Mouse (Mus musculus): Measurements from ENCODE around the gene Mok. TPM values are rescaled to one million over a fixed set of nuclear protein-coding genes. Genes with fewer than 3 reads are reported as not detected.
A peak's percentile ranks its signal among the peaks of the same experiment; 100 is the strongest.

The Mok gene
- polyA plus RNA-seq, 1 experiment, result 3.3 TPM

GRCm38 (mm10) chr12:110850929-110851256, 10.2 kb upstream of the Mok start:
- Histone ChIP-seq H3K4me2 (ENCODE audit: low read depth) (peak overlapping the region; percentile 80), H3K79me2 (ENCODE audit: control insufficient read depth, insufficient read depth) (no peaks in the 10 kb centered on the region), H3K4me3 (peak overlapping the region; percentile 55), H3ac (ENCODE audit: control insufficient read depth, insufficient read length) (peak overlapping the region; percentile 78), H3K36me3 (ENCODE audit: control insufficient read depth, insufficient read depth) (no peaks in the 10 kb centered on the region), H3K27me3 (ENCODE audit: control insufficient read depth, insufficient read depth, insufficient read length) (no peaks in the 10 kb centered on the region)
- TF ChIP-seq TCF3 (IDR thresholded peaks at IDR 0.05; ENCODE audit: insufficient read length, low read depth) (no peak), MYOD1 (IDR thresholded peaks at IDR 0.05; ENCODE audit: control insufficient read depth in 1 of 3, insufficient read length in 2 of 3, low read depth in 2 of 3) (no peak), TCF12 (IDR thresholded peaks at IDR 0.05; ENCODE audit: insufficient read depth, poor library complexity, severe bottlenecking) (no peak), USF1 (IDR thresholded peaks at IDR 0.05; ENCODE audit: low read depth) (no peak), MAX (IDR thresholded peaks at IDR 0.05; ENCODE audit: low read depth) (no peak), CEBPB (IDR thresholded peaks at IDR 0.05; ENCODE audit: insufficient read depth, poor library complexity, severe bottlenecking) (no peak), MYOG (IDR thresholded peaks at IDR 0.05; ENCODE audit: control insufficient read depth in 1 of 3, insufficient read depth in 1 of 3, insufficient read length in 2 of 3, low read depth in 2 of 3) (no peak), POLR2AphosphoS2 (IDR thresholded peaks at IDR 0.05; ENCODE audit: insufficient read length, low read depth) (no peak), E2F4 (IDR thresholded peaks at IDR 0.05; ENCODE audit: insufficient read depth) (no peak), REST (IDR thresholded peaks at IDR 0.05; ENCODE audit: insufficient read depth, insufficient read length) (no peak), POLR2A (IDR thresholded peaks at IDR 0.05; ENCODE audit: insufficient read length, low read depth) (no peak), SRF (IDR thresholded peaks at IDR 0.05; ENCODE audit: control insufficient read depth, insufficient read length, low read depth) (no peak)

GRCm38 (mm10) chr12:110850010-110850928, 9.5 kb upstream of the Mok start, which contains the start of gene Zfp839:
Zfp839 (plus strand) TSS chr12:110850253.
- Histone ChIP-seq H3K4me2 (ENCODE audit: low read depth) (peak within 1 kb of the TSS; percentile 92), H3ac (ENCODE audit: control insufficient read depth, insufficient read length) (peak within 1 kb of the TSS; percentile 78), H3K27me3 (ENCODE audit: control insufficient read depth, insufficient read depth, insufficient read length) (no peaks in the 10 kb centered on the region), H3K4me3 (peak within 1 kb of the TSS; percentile 55), H3K36me3 (ENCODE audit: control insufficient read depth, insufficient read depth) (no peaks in the 10 kb centered on the region), H3K79me2 (ENCODE audit: control insufficient read depth, insufficient read depth) (no peaks in the 10 kb centered on the region)
- TF ChIP-seq POLR2A (IDR thresholded peaks at IDR 0.05; ENCODE audit: insufficient read length, low read depth) (peak; percentile 63), POLR2AphosphoS2 (IDR thresholded peaks at IDR 0.05; ENCODE audit: insufficient read length, low read depth) (peak; percentile 68), TCF12 (IDR thresholded peaks at IDR 0.05; ENCODE audit: insufficient read depth, poor library complexity, severe bottlenecking) (no peak), MYOG (IDR thresholded peaks at IDR 0.05; ENCODE audit: control insufficient read depth in 1 of 3, insufficient read depth in 1 of 3, insufficient read length in 2 of 3, low read depth in 2 of 3) (peak in 1 of 3 experiments; percentile 36), REST (IDR thresholded peaks at IDR 0.05; ENCODE audit: insufficient read depth, insufficient read length) (no peak), MYOD1 (IDR thresholded peaks at IDR 0.05; ENCODE audit: control insufficient read depth in 1 of 3, insufficient read length in 2 of 3, low read depth in 2 of 3) (peak in 1 of 3 experiments; percentile 14)

- TF ChIP-seq MYOG (IDR thresholded peaks at IDR 0.05; ENCODE audit: control insufficient read depth in 1 of 3, insufficient read depth in 1 of 3, insufficient read length in 2 of 3, low read depth in 2 of 3), result peak in 1 of 3 experiments; percentile 1
- no peak for TF ChIP-seq USF1 (IDR thresholded peaks at IDR 0.05; ENCODE audit: low read depth)
- no peak for TF ChIP-seq REST (IDR thresholded peaks at IDR 0.05; ENCODE audit: insufficient read depth, insufficient read length)
- TF ChIP-seq MYOD1 (IDR thresholded peaks at IDR 0.05; ENCODE audit: control insufficient read depth in 1 of 3, insufficient read length in 2 of 3, low read depth in 2 of 3), result peak in 1 of 3 experiments; percentile 23
- no peaks in the 10 kb centered on the region for H3K36me3 ChIP-seq (ENCODE audit: control insufficient read depth, insufficient read depth)
- H3K27me3 ChIP-seq (ENCODE audit: control insufficient read depth, insufficient read depth, insufficient read length), result no peaks in the 10 kb centered on the region
- peak overlapping the region; percentile 88 for H3K4me2 ChIP-seq (ENCODE audit: low read depth)
- no peak overlapping the region for H3ac ChIP-seq (ENCODE audit: control insufficient read depth, insufficient read length)
- peak overlapping the region; percentile 40 for H3K4me3 ChIP-seq
- no peaks in the 10 kb centered on the region for H3K79me2 ChIP-seq (ENCODE audit: control insufficient read depth, insufficient read depth)
Observed at GRCm38 (mm10) chr12:110846191-110846765, 5.5 kb upstream of the Mok start.

- TF ChIP-seq POLR2A (IDR thresholded peaks at IDR 0.05; ENCODE audit: insufficient read length, low read depth), result peak; percentile 22
- no peak for TF ChIP-seq MAX (IDR thresholded peaks at IDR 0.05; ENCODE audit: low read depth)
Observed at GRCm38 (mm10) chr12:110845131-110845880, 4.6 kb upstream of the Mok start.

More at GRCm38 (mm10) chr12:110845131-110845880, 4.6 kb upstream of the Mok start:
- Histone ChIP-seq H3K4me2 (ENCODE audit: low read depth) (peak overlapping the region; percentile 100), H3K36me3 (ENCODE audit: control insufficient read depth, insufficient read depth) (no peaks in the 10 kb centered on the region), H3K4me3 (peak overlapping the region; percentile 40), H3ac (ENCODE audit: control insufficient read depth, insufficient read length) (no peak overlapping the region), H3K79me2 (ENCODE audit: control insufficient read depth, insufficient read depth) (no peaks in the 10 kb centered on the region), H3K27me3 (ENCODE audit: control insufficient read depth, insufficient read depth, insufficient read length) (no peaks in the 10 kb centered on the region)
